Mouse (Mus musculus): ENCODE measurements around the gene Cep95. TPM values are rescaled to one million over a fixed set of nuclear protein-coding genes. Genes with fewer than 3 reads are reported as not detected.
A peak's percentile ranks its signal among the peaks of the same experiment; 100 is the strongest.
"Not testable (repeated sequence)": the region's sequence is repeated elsewhere in the genome, so short reads cannot be mapped to it uniquely, and the experiment has no call there.

Gene Cep95
- polyA plus RNA-seq, 1 experiment from 2014 or later: 7.8 TPM

DNA sequence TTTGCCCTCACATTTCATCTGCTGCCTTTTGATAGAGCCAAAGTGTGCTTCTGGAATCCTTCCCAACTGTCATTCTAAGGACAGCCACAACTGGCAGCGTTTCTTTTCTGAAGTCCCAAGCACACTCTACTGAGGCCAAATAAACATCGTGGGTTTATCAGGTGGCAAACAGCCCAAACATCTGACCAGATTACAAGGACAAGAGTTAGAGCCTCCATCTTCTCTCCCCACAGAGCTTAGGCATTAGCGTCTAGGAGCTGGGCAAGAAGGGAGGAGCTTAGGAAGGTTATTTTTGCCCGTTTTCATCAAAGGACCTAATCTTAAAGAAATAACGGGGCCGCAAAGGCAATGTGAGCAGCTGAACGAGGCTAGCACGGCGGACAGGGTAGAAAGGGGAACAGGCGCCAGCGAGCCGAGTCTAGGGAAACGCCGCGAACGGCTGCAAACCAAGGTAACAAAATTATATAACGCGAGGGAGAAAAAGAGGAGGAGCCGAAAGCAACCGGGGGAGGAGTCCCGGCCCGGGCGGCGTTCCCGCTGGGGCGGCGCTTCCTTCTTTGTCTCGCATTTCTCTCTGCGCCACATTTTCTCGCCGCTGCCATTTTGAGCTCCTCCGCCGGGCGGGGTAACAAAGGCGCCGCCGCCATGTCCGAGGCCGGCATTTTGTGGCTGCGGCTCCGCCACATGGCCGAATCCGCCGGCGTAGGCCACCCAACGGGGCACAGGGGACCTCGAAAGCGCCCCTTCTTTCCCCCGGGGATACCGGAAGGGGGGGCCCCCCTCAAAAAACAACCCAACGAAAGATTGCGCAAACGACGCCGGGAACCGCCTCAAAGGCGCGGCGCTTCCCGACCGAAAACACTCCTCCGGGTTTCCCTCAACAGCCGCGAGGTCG lies 1.7 kb upstream of the Cep95 start:
- no peaks in the 10 kb centered on the region for H3K9me3 ChIP-seq (replicated peaks)
- H3K36me3 ChIP-seq (replicated peaks): peaks cover 57% of the 10 kb centered on the region
- peak overlapping the region; percentile 68 for H3K4me2 ChIP-seq
- peak overlapping the region; percentile 96 for H3K4me3 ChIP-seq (replicated peaks)
- ATAC-seq (ENCODE audit: insufficient read depth): peak; percentile 19
- peaks cover 31% of the 10 kb centered on the region for H3K4me1 ChIP-seq (replicated peaks)
- peak overlapping the region; percentile 99 for H3K9ac ChIP-seq
- H3K27me3 ChIP-seq: no peaks in the 10 kb centered on the region
- under 1% methylated on average over 64 of the region's 65 CpGs for WGBS (ENCODE audit: insufficient replicate concordance)
- H3K27ac ChIP-seq (replicated peaks): peak overlapping the region; percentile 99

DNA sequence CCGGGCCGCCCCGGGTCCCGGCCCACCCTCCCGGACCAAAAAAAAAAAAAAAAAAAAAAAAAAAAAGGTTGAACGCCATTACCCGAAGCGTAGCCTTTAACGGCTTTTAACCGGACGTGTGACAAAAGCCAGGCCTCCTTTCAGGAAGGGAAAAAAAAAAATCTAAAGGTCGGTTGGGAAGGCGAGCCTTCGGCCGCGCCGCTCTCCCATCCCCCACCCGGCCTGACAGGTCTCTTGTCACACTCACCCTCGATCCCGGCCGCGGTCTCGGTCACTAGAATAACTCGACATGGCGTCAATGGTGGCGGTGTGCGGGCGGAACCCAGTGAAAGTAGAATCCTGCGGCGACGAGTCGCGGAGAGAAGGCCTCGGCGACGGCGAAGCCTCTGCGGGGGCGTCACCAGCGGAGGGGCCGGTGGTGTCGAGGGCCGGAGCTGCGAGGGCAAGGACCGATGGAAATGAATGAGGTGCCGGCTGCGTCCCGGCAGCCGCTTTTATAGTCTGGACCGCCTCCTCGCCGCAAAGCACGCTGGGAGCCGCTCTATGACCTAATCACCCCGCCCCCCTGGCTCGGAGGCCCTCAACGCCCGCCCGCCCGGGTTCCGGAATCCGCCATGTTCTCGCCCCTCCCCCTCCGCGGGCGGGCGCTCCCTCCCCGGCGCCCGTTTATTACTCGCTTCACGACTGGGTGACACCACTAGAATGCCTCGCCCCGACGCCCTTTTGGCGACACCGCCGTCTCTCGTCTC lies 852 bp upstream of the Cep95 start:
- ATAC-seq (ENCODE audit: insufficient read depth): peak; percentile 79
- Histone ChIP-seq H3K27me3 (no peaks in the 10 kb centered on the region), H3K4me1 (replicated peaks) (peaks cover 22% of the 10 kb centered on the region), H3K4me2 (peak overlapping the region; percentile 68), H3K9me3 (replicated peaks) (no peaks in the 10 kb centered on the region), H3K4me3 (replicated peaks) (peak overlapping the region; percentile 96), H3K9ac (peak overlapping the region; percentile 99), H3K27ac (replicated peaks) (peak overlapping the region; percentile 99), H3K36me3 (replicated peaks) (peaks cover 57% of the 10 kb centered on the region)
- WGBS (ENCODE audit: insufficient replicate concordance): under 1% methylated on average over 79 of the region's 79 CpGs

DNA sequence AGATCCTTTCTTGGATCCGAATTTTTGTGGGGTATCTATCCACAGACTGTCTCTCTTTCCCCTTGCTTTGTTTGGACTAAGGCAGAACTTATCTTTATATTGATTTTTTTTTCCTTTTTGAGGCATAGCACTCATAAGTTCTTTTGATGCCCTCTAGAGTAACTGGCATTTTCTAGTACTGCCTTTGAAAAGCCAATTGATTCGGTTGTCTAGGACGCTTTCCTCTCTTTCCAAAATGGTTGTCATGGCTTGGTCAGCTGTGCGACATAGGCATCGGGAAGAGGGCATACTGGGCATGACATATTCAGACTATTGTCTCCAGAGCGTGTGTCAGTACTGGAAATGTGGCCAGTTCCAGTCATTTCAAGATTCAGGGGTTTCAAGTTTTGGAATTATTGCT lies 597 bp downstream of the Cep95 start:
- H3K4me1 ChIP-seq (replicated peaks): peaks cover 21% of the 10 kb centered on the region
- H3K27ac ChIP-seq (replicated peaks): peak overlapping the region; percentile 99
- H3K4me3 ChIP-seq (replicated peaks): peak overlapping the region; percentile 96
- peaks cover 57% of the 10 kb centered on the region for H3K36me3 ChIP-seq (replicated peaks)
- ATAC-seq (ENCODE audit: insufficient read depth): no peak
- H3K9ac ChIP-seq: peak overlapping the region; percentile 99
- under 1% methylated on average over 6 of the region's 6 CpGs for WGBS (ENCODE audit: insufficient replicate concordance)
- H3K4me2 ChIP-seq: peak overlapping the region; percentile 68
- H3K9me3 ChIP-seq (replicated peaks): no peaks in the 10 kb centered on the region
- no peaks in the 10 kb centered on the region for H3K27me3 ChIP-seq

DNA sequence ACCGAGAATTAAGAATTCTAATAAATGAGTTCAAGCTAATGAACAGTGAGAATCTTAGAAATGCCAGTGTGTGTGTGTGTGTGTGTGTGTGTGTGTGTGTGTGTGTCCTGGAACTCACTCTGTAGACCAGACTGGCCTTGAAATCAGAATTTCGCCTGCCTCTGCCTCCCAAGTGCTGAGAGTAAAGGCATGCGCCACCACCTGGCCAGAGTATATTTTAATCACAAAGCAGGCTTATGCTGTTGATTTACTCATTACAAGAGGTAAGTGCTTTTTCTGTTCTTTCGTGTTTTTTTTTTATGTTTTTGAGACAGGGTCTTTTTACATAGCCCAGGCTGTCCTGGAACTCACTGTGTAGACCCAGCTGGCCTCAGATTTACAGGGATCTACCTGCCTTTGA lies 4.8 kb downstream of the Cep95 start:
- Histone ChIP-seq H3K36me3 (replicated peaks) (peaks cover 70% of the 10 kb centered on the region), H3K9me3 (replicated peaks) (no peaks in the 10 kb centered on the region), H3K4me1 (replicated peaks) (peaks cover 8% of the 10 kb centered on the region), H3K27me3 (no peaks in the 10 kb centered on the region), H3K27ac (replicated peaks) (no peak overlapping the region), H3K4me2 (no peak overlapping the region), H3K4me3 (replicated peaks) (no peak overlapping the region), H3K9ac (no peak overlapping the region)
- WGBS (ENCODE audit: insufficient replicate concordance): 65% methylated on average over 4 of the region's 4 CpGs
- no peak for ATAC-seq (ENCODE audit: insufficient read depth)

DNA sequence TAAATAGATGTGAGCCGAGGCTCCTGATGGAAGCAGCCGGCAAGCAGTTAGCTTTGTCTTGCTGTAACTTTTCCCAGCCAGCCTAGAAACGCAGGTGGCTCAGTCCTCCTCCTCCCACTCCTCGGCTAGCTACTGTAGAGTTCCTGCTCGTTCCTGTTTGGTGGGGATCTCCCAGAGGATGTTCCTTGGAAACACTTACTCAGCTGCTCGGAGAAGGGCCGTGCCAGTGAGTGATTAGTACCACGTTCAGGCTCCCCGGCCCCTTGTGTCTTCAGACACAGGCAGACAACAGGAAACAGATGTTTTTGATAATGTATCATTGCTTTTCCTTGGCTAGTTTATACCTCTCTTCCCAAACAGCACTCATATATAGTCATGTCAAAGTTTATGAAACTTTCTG lies 6.6 kb downstream of the Cep95 start:
- no peak overlapping the region for H3K9ac ChIP-seq
- 39% methylated on average over 9 of the region's 9 CpGs for WGBS (ENCODE audit: insufficient replicate concordance)
- H3K27me3 ChIP-seq: no peaks in the 10 kb centered on the region
- no peak for ATAC-seq (ENCODE audit: insufficient read depth)
- no peak overlapping the region for H3K4me2 ChIP-seq
- H3K4me3 ChIP-seq (replicated peaks): no peak overlapping the region
- H3K4me1 ChIP-seq (replicated peaks): peaks cover 3% of the 10 kb centered on the region; the same call in 1 of the 2 replicates
- H3K9me3 ChIP-seq (replicated peaks): no peaks in the 10 kb centered on the region
- no peak overlapping the region for H3K27ac ChIP-seq (replicated peaks)
- peaks cover 88% of the 10 kb centered on the region for H3K36me3 ChIP-seq (replicated peaks)

DNA sequence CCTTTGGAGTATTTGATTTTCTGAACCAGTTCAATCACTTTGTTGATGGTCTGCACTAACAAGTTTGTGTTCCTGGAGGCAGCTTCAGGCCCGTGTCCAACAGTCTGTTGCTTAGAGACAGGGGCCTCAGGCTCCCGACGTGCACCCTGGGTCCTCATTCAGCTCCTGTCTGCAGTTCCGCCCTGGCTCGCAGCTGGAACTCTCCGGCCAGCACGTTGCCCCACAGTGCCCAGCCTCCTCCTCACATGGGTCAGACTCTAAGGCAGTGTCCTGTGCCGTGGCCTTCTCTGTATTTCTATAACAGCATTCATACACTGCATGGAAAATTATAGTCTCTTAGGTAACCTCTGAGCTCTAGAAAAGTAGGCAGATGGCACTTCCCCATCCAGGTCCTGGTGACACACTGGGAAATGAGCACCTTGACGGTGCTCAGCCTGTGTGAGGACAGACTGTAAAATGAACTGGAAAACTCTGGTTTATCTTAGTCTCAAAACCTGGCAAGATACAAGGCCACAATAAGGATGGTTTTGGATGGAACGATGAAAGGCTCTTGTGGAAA lies 13.1 kb downstream of the Cep95 start:
- no peak overlapping the region for H3K9ac ChIP-seq
- no peaks in the 10 kb centered on the region for H3K27me3 ChIP-seq
- no peak overlapping the region for H3K4me3 ChIP-seq (replicated peaks)
- no peak overlapping the region for H3K27ac ChIP-seq (replicated peaks)
- 78% methylated on average over 10 of the region's 10 CpGs for WGBS (ENCODE audit: insufficient replicate concordance)
- peaks cover 89% of the 10 kb centered on the region for H3K36me3 ChIP-seq (replicated peaks)
- H3K4me1 ChIP-seq (replicated peaks): no peaks in the 10 kb centered on the region
- H3K4me2 ChIP-seq: no peak overlapping the region
- no peaks in the 10 kb centered on the region for H3K9me3 ChIP-seq (replicated peaks)
- ATAC-seq (ENCODE audit: insufficient read depth): no peak

DNA sequence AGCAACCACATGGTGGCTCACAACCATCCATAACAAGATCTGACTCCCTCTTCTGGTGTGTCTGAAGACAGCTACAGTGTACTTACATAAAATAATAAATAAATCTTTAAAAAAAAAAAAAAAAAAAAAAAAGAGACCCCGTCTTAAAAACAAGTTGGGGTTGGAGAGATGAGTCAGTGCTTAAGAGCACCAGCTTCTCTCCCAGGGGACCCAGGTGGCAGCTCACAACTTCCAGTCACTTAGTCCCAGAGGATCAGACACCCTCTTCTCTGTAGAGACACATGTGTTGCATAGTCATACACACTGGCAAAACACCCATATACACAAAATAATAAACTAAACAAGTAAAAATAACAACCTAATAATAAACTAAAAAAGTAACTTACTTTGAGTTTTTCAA lies 18.4 kb downstream of the Cep95 start:
- not testable (repeated sequence) for H3K27ac ChIP-seq (replicated peaks); H3K27me3 ChIP-seq; H3K4me3 ChIP-seq (replicated peaks); H3K4me1 ChIP-seq (replicated peaks); ATAC-seq (ENCODE audit: insufficient read depth); H3K9ac ChIP-seq; H3K9me3 ChIP-seq (replicated peaks); H3K4me2 ChIP-seq
- 57% methylated on average over 1 of the region's 1 CpGs for WGBS (ENCODE audit: insufficient replicate concordance)
- H3K36me3 ChIP-seq (replicated peaks): peaks cover 80% of the 10 kb centered on the region

DNA sequence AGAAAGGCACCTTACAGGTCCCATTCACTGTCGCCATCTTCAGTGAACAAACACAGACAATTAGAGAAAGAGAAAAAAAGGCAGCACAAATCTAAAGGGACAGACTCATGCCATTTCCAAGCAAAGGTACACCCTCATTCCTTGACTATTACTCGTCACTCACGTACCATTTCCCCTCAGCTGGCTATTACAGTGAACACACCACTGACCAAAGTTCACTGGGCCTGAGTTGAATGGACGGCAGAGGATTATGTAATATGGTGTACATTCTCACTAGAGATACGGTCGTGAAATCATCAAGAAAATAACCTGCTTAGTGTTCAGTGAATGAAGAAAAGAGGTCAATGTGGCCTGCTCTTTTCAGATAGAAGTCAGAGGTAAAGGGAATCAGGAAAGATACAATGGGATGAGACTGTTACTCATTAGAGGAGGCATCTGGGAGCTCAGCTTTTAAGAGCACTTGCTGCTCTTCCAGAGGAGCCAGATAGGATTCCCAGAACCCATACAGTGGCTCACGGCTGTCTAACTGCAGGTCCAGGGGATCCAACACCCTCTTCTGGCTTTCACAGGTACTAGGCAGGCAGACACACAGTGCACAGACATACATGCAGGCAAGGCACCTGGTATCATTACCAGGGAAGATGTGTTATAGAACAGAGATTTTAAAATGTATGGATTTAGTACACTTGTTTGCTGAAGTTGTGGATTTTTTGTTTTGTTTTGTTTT lies 23.5 kb downstream of the Cep95 start:
- H3K9me3 ChIP-seq (replicated peaks): no peaks in the 10 kb centered on the region
- H3K27me3 ChIP-seq: no peaks in the 10 kb centered on the region
- no peak overlapping the region for H3K4me3 ChIP-seq (replicated peaks)
- H3K4me2 ChIP-seq: no peak overlapping the region
- 71% methylated on average over 7 of the region's 7 CpGs for WGBS (ENCODE audit: insufficient replicate concordance)
- peak; percentile 71 for ATAC-seq (ENCODE audit: insufficient read depth)
- peak overlapping the region; percentile 70 for H3K27ac ChIP-seq (replicated peaks)
- peaks cover 91% of the 10 kb centered on the region for H3K36me3 ChIP-seq (replicated peaks)
- H3K4me1 ChIP-seq (replicated peaks): 0 out of 2 replicates have a peak, but pooled peaks cover 10% of the 10 kb centered on the region
- H3K9ac ChIP-seq: no peak overlapping the region

DNA sequence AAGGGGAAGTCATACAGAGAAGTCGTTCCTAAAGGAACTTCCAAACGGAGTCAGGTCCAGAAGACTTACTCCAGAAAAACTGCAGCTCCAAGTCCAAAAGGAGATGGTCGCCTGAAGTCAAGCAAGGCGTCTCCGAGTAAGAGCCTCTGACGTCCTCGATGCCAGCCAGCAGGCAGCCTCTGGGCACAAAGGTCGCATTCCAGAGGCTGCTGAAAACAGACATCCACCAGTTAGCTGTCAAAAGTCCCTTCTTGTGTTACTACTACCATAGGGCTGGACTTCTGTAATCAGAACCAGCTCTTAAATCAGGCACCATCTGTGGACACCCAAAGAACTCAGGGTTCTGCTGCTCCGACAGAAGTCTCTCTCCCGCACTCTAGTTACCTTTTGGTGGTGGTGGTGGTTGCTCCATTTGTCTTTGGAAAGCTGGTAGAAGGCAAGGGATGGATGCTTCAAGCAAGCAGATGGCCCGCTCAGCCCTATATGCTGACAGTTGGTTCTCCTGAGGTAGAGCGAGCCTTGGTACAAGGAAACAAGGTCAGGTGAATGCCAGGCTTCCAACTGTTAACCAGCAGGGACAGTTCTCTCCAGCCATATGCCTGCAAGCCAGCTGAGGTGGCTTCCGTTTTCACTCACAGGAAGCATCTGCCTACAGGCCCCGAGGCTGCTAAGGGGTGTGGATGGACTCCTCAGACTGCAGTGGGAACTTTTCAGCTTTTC lies 25.7 kb downstream of the Cep95 start:
- Histone ChIP-seq H3K9me3 (replicated peaks) (no peaks in the 10 kb centered on the region), H3K9ac (no peak overlapping the region), H3K36me3 (replicated peaks) (peaks cover 95% of the 10 kb centered on the region), H3K4me2 (no peak overlapping the region), H3K4me1 (replicated peaks) (peaks cover 10% of the 10 kb centered on the region; the same call in 1 of the 2 replicates), H3K27me3 (no peaks in the 10 kb centered on the region), H3K4me3 (replicated peaks) (no peak overlapping the region), H3K27ac (replicated peaks) (no peak overlapping the region)
- WGBS (ENCODE audit: insufficient replicate concordance): 75% methylated on average over 14 of the region's 14 CpGs
- ATAC-seq (ENCODE audit: insufficient read depth): no peak

DNA sequence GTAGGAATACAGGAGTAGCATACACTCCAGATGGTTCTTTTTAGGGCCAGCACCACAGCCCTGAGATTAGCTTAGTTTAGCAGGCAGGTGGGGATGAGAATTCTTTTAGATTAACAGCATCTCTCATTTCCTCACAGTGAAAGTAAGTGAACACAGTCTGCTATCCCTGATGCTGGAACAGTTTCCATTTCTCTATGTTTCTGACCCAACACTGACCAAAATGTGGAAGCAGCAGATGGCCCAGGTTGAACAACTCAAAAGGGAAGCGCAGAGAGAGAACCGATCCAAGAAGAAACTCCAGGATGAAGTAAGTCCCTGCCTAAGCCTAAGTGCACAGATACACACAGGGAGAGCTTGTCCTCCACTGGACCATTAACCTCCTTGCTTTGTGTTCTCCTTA lies 26.3 kb downstream of the Cep95 start:
- Histone ChIP-seq H3K4me3 (replicated peaks) (no peak overlapping the region), H3K9ac (no peak overlapping the region), H3K27ac (replicated peaks) (no peak overlapping the region), H3K9me3 (replicated peaks) (no peaks in the 10 kb centered on the region), H3K27me3 (no peaks in the 10 kb centered on the region), H3K36me3 (replicated peaks) (peaks cover 94% of the 10 kb centered on the region), H3K4me1 (replicated peaks) (peaks cover 10% of the 10 kb centered on the region; the same call in 1 of the 2 replicates), H3K4me2 (no peak overlapping the region)
- 78% methylated on average over 2 of the region's 2 CpGs for WGBS (ENCODE audit: insufficient replicate concordance)
- no peak for ATAC-seq (ENCODE audit: insufficient read depth)
